Mouse (Mus musculus): ENCODE data around the gene Setd5. TPM values are rescaled to one million over a fixed set of nuclear protein-coding genes. Genes with fewer than 3 reads are reported as not detected.

The Setd5 gene
- polyA plus RNA-seq (2012; fragmentation: generic; extraction: Trizol), result 10 to 100 TPM in 1 of 2 experiments, 1 to 10 TPM in 1; 1.6 to 19.1 TPM

DNA sequence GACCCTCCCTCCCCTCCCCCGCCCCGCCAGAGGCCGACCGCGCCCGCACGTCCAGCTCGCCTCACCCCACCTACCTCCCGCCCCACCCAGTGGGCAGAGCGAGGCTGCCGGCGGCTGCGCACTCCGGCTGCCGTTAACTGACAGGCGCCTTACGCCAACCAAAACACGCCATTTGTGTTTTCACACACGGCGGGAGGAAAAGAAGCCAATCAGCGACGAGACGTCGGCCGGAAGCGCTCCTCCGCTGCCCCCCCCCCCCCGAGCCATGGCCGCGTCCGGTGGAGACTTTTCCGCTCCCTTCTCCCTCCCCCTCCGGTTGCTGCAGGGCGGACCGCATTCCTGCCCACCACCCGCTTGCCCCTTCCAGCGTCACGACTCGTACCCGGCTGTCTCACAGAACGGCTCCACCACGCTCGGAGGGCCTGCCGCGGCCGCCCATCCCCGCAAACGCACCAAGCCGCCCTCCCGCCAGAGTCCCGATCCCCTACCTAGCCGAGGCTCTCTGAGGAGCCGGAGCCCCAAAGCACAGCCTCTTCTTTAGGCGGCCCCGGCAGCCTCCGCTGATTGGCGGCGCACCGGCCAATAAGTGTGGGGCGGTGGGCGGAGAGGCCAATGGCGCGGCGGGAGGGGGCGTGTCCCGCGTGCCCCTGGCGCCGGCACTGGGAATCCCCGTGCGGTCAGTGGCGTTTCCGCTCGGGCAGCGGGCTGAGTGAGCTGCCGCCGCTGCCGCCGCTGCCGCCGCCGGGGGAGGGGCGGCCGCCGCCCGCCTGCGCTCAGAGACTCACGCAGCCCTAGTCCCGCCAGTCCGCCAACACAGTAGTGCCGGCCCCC, at the start of gene Setd5:
Setd5 (plus strand) TSS at position 680 of the 831 bp plus-strand sequence.

DNA sequence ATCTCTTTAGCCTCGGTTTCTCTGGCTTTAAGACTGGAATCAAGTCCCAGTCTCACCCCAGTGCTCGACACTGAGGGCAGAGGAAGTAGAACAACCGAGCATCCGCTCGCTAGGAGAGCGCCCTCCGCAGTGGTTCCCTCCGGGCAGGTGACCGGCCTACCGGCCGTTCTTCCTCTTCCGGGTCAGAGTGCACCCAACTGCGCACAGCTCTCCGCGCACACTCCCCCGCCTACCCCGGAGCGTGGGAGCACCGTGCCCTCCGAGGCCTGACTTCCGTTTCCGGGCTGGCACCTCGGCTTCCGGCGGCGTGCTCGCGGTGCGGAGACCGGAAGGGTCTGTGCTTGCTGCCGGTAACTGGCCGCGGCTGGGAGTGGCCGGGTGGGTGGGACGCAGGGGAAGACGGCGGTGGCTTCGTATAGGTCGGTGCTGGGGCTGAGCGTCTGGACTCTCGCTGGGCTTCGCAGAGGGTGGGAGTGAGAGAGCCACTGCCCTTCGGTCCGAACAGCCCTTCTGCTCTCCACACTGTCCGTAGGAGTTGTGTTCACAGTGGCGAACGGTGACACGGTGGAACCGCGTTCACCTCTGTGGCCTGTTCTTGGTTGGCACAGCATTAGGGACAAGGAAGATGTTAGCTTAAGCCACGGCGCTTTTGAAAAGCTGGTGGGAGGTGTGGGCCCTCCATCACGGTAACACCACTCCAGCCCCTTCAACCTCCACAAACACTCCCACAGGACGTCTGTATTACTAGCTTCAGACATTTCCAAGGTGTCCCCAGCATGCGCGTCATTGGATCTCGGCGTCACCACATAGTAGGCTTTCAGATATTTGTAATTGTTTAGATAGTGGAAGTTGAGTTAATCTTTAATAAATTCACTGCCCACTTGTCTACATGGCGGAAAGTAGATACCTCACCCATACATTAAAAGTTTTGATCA, 30.9 kb upstream of the Setd5 start, which contains the start of gene Thumpd3:
Thumpd3 (plus strand) TSS at position 185 of the 935 bp plus-strand sequence.

DNA sequence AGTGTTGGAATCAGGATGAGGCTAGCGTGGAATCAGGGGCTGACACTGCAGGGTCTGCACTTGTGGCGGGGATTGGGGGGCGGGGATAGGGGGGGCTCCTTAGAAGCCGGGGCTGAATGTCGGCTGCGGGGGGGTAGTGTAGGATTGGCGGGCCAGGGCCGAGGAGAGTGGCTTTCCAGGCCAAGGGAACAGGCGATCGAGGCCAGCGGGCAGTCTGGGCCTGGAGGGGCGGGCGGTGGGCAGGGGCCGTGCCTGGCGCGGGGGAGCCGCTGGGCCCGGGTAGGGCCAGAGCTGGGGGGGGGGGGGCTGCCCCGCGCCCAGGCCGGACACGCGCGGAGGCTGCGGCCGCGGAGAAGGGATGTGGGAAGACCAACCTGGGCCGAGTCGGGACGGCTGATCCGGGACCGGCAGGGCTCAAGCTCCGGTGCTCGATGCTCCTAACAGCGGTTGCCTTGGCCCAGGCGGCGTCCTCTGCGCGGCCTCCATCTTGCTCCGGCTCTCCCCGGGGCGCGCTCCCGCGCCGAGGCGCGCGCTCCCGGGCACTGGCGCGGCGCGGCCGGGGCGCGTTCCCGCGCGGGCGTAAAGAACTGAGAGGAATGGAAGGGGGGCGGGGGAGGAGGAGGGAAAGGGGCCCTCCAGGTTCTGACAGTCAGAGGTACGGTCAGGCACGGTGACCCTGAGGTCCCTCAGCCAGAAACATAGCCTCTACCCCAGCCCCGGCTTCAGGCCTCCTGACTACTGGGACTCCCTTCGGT, 117.9 kb downstream of the Setd5 start, which contains the start of gene Lhfpl4:
Lhfpl4 (minus strand) TSS at position 544 of the 755 bp plus-strand sequence.

Other genes with a start within 250 kb of the Setd5 start
- 10 to 100 TPM in 1 of 2 experiments, under 1 TPM in 1; 0.66 to 10.4 TPM for gene Srgap3, start 130.1 kb upstream of the Setd5 start, polyA plus RNA-seq (2012; fragmentation: generic; extraction: Trizol)
- 1 to 10 TPM; 2.1 to 7.6 TPM for gene Thumpd3, start 31.1 kb upstream of the Setd5 start, polyA plus RNA-seq (2012; fragmentation: generic; extraction: Trizol)
- 10 to 100 TPM in 1 of 2 experiments, 1 to 10 TPM in 1; 1.7 to 10.5 TPM for gene Lhfpl4, start 118.0 kb downstream of the Setd5 start, polyA plus RNA-seq (2012; fragmentation: generic; extraction: Trizol)
- gene Mtmr14, start 160.5 kb downstream of the Setd5 start, polyA plus RNA-seq (2012; fragmentation: generic; extraction: Trizol), result 10 to 100 TPM; 20.4 to 29.4 TPM
- gene Cpne9, start 204.9 kb downstream of the Setd5 start, polyA plus RNA-seq (2012; fragmentation: generic; extraction: Trizol), result under 1 TPM; 0.06 to 0.08 TPM
- 10 to 100 TPM in 1 of 2 experiments, 1 to 10 TPM in 1; 3.4 to 11.1 TPM for gene Brpf1, start 229.8 kb downstream of the Setd5 start, polyA plus RNA-seq (2012; fragmentation: generic; extraction: Trizol)
- gene Ogg1, start 249.6 kb downstream of the Setd5 start, polyA plus RNA-seq (2012; fragmentation: generic; extraction: Trizol), result 10 to 100 TPM; 11.4 to 15.7 TPM

Measured in C3H10T1/2 (cell line).